8 mouse cellular contexts compared by ENCODE assay signal in genomic region chr13:75709026-75709778, GRCm38 (mm10). TPM values are rescaled to one million over a fixed set of nuclear protein-coding genes. Genes with fewer than 3 reads are reported as not detected.
A peak's percentile ranks its signal among the peaks of the same experiment; 100 is the strongest.
DNase-seq lines count a peak whose midpoint lies in the region; ATAC-seq lines count a peak whose summit lies in the region.

No protein-coding gene starts in this region.

- H3K4me2 ChIP-seq in heart, embryonic 12.5 days, result peak overlapping the region; percentile 91
- peak overlapping the region; percentile 71 for H3K4me2 ChIP-seq in embryonic facial prominence, embryonic 12.5 days (replicated peaks)
- H3K4me2 ChIP-seq in midbrain, embryonic 15.5 days, result peak overlapping the region; percentile 89

- WGBS in heart, embryonic 12.5 days, result 30% methylated on average over 4 of the region's 4 CpGs
- 49% methylated on average over 4 of the region's 4 CpGs for WGBS in embryonic facial prominence, embryonic 12.5 days
- WGBS in midbrain, embryonic 15.5 days, result 35% methylated on average over 4 of the region's 4 CpGs

- H3K27ac ChIP-seq in heart, embryonic 12.5 days (ENCODE audit: poor library complexity, severe bottlenecking), result no peak overlapping the region
- no peak overlapping the region for H3K27ac ChIP-seq in embryonic facial prominence, embryonic 12.5 days
- no peak overlapping the region for H3K27ac ChIP-seq in midbrain, embryonic 15.5 days

- DNase-seq in heart, adult 11 months, result no peak
- peak; percentile 18 to 22 for DNase-seq in B cell, adult 2 months
- DNase-seq in induced T-regulatory cell, adult 2 months (ENCODE audit: low read depth), result peak; percentile 42
- DNase-seq in ovary, adult 18-20 months (ENCODE audit: low spot score), result no peak
- DNase-seq in kidney, postnatal 4 days, result no peak

- H3K9ac ChIP-seq in heart, embryonic 12.5 days, result no peak overlapping the region
- no peak overlapping the region for H3K9ac ChIP-seq in embryonic facial prominence, embryonic 12.5 days
- no peak overlapping the region for H3K9ac ChIP-seq in midbrain, embryonic 15.5 days

- H3K9me3 ChIP-seq in heart, embryonic 12.5 days (replicated peaks), result no peaks in the 10 kb centered on the region
- H3K9me3 ChIP-seq in embryonic facial prominence, embryonic 12.5 days, result no peaks in the 10 kb centered on the region
- H3K9me3 ChIP-seq in midbrain, embryonic 15.5 days, result no peaks in the 10 kb centered on the region

- peaks cover 10% of the 10 kb centered on the region for H3K4me1 ChIP-seq in heart, embryonic 12.5 days (replicated peaks)
- H3K4me1 ChIP-seq in embryonic facial prominence, embryonic 12.5 days, result 0 out of 2 replicates have a peak, but pooled peaks cover 6% of the 10 kb centered on the region
- H3K4me1 ChIP-seq in midbrain, embryonic 15.5 days, result peaks cover 8% of the 10 kb centered on the region

- ATAC-seq in heart, embryonic 12.5 days (ENCODE audit: insufficient number of reproducible peaks, low FRiP score), result no peak
- no peak for ATAC-seq in embryonic facial prominence, embryonic 12.5 days (ENCODE audit: insufficient number of reproducible peaks, insufficient read depth, low FRiP score, low TSS enrichment)
- ATAC-seq in midbrain, embryonic 15.5 days (replicated peaks), result no peak

- H3K27me3 ChIP-seq in heart, embryonic 12.5 days (replicated peaks), result no peaks in the 10 kb centered on the region
- H3K27me3 ChIP-seq in embryonic facial prominence, embryonic 12.5 days, result peaks cover 7% of the 10 kb centered on the region
- H3K27me3 ChIP-seq in midbrain, embryonic 15.5 days (replicated peaks), result peaks cover 7% of the 10 kb centered on the region

- no peaks in the 10 kb centered on the region for H3K36me3 ChIP-seq in heart, embryonic 12.5 days
- H3K36me3 ChIP-seq in embryonic facial prominence, embryonic 12.5 days, result no peaks in the 10 kb centered on the region
- no peaks in the 10 kb centered on the region for H3K36me3 ChIP-seq in midbrain, embryonic 15.5 days (replicated peaks)

- H3K4me3 ChIP-seq in heart, embryonic 12.5 days, result peak overlapping the region; percentile 81
- peak overlapping the region; percentile 71 for H3K4me3 ChIP-seq in embryonic facial prominence, embryonic 12.5 days
- 0 out of 2 replicates have a peak overlapping the region, but pooled peaks have one; percentile 95 for H3K4me3 ChIP-seq in midbrain, embryonic 15.5 days

RNA-seq across cellular contexts. Expression of gene Ell2, which starts 2.6 kb away (rescaled TPM):
- polyA plus RNA-seq in heart, embryonic 12.5 days (2016; fragmentation: Nextera tagmentation; extraction: Ambion mirVana), result 8.5 and 10.4 TPM in 2 replicates
- polyA plus RNA-seq in embryonic facial prominence, embryonic 12.5 days (2016; fragmentation: Nextera tagmentation; extraction: Ambion mirVana), result 7.0 and 7.6 TPM in 2 replicates
- 1.7 and 2.5 TPM in 2 replicates for polyA plus RNA-seq in midbrain, embryonic 15.5 days (2015; fragmentation: Nextera tagmentation; extraction: Ambion mirVana)

Comparison
In these comparisons a context has a peak if more than half of its experiments do, and no peak if none do; other contexts are left out.
1. DNase-seq: peak in B cell, adult 2 months (2 of 2) and induced T-regulatory cell, adult 2 months (single experiment); none in heart, adult 11 months (single experiment), ovary, adult 18-20 months (single experiment) and kidney, postnatal 4 days (0 of 2).
2. Peak in every context shown above with its lines, with median percentiles within 50 percentile points of each other: H3K4me2 ChIP-seq and H3K4me3 ChIP-seq.